Mouse (Mus musculus) left cerebral cortex, postnatal 4 days (tissue): ENCODE results near the gene Sapcd1. TPM values are rescaled to one million over a fixed set of nuclear protein-coding genes. Genes with fewer than 3 reads are reported as not detected.
"Not testable (repeated sequence)": the region's sequence is repeated elsewhere in the genome, so short reads cannot be mapped to it uniquely, and the experiment has no call there.

Experiments
- DNase-seq: peaks from one replicate; pipeline ENCODE4 v3.0.0-alpha.2; 2022
- intact Hi-C: fragments of 180-260 bp; cut with DNase I; formaldehyde crosslinking; loops from one replicate; pipeline ENCODE4 v1.15.1; 2025
- total RNA-seq, 2 experiments: library from RNA; stranded (reverse); gene quantifications; 2 replicates each; pipeline ENCODE4 v1.2.3; 2021

The Sapcd1 gene
- total RNA-seq, 2 experiments from 2014 or later, result 0.98 to 0.99 TPM

- intact Hi-C loops, DNase-seq: not testable (repeated sequence)
Measured at GRCm38 (mm10) chr17:34995192-34995591, 32.6 kb downstream of the Sapcd1 start.

- DNase-seq, result no peak
- intact Hi-C loops, result no loop called here
Measured at GRCm38 (mm10) chr17:34994751-34995150, 33.1 kb downstream of the Sapcd1 start.

- no peak for DNase-seq
- intact Hi-C loops, result no loop called here
Measured at GRCm38 (mm10) chr17:34984218-34984617, 43.6 kb downstream of the Sapcd1 start.

- intact Hi-C loops, result no loop called here
- no peak for DNase-seq
Measured at GRCm38 (mm10) chr17:34982328-34982727, 45.5 kb downstream of the Sapcd1 start.

GRCm38 (mm10) chr17:34981690-34982180 lies 46.1 kb downstream of the Sapcd1 start, which contains the start of gene Lsm2:
TSS of gene Lsm2 (plus strand) at chr17:34981862.
- peak; percentile 91 for DNase-seq
- intact Hi-C loops, result no loop called here

GRCm38 (mm10) chr17:34980655-34981054 lies 47.2 kb downstream of the Sapcd1 start:
- no peak for DNase-seq
- intact Hi-C loops, result no loop called here

GRCm38 (mm10) chr17:34979631-34980030 lies 48.2 kb downstream of the Sapcd1 start:
- DNase-seq, result no peak

GRCm38 (mm10) chr17:34978239-34978638 lies 49.6 kb downstream of the Sapcd1 start:
- DNase-seq, result no peak
- intact Hi-C loops, result no loop called here

More at GRCm38 (mm10) chr17:34979631-34980030, 48.2 kb downstream of the Sapcd1 start:
- intact Hi-C loops, result no loop called here

- intact Hi-C loops, result no loop called here
- no peak for DNase-seq
Measured at GRCm38 (mm10) chr17:34977000-34977399, 50.8 kb downstream of the Sapcd1 start.

Other genes with a start within 250 kb of the Sapcd1 start
- not detected for gene Cyp21a1, start 223.5 kb downstream of the Sapcd1 start, total RNA-seq
- 10 to 100 TPM; 47.9 to 48.2 TPM for gene Stk19, start 191.1 kb downstream of the Sapcd1 start, total RNA-seq
- 10 to 100 TPM; 33.8 to 38.1 TPM for gene Dxo, start 191.0 kb downstream of the Sapcd1 start, total RNA-seq
- 10 to 100 TPM; 68.5 to 74.7 TPM for gene Skiv2l, start 177.8 kb downstream of the Sapcd1 start, total RNA-seq
- gene Nelfe, start 177.6 kb downstream of the Sapcd1 start, total RNA-seq, result 10 to 100 TPM; 31.7 to 32.8 TPM
- gene Cfb, start 165.5 kb downstream of the Sapcd1 start, total RNA-seq, result under 1 TPM; 0.28 to 0.66 TPM
- 10 to 100 TPM; 35.4 to 38.3 TPM for gene Zbtb12, start 148.5 kb downstream of the Sapcd1 start, total RNA-seq
- gene Gm20547, start 146.0 kb downstream of the Sapcd1 start, total RNA-seq, result not detected
- gene C2, start 129.8 kb downstream of the Sapcd1 start, total RNA-seq, result 1 to 10 TPM; 2.1 to 3.2 TPM
- gene Ehmt2, start 129.5 kb downstream of the Sapcd1 start, total RNA-seq, result 100 to 1,000 TPM; 232 to 251 TPM
- gene Slc44a4, start 113.5 kb downstream of the Sapcd1 start, total RNA-seq, result under 1 TPM in 1 of 2 experiments, not detected in 1; 0.20 TPM
- 10 to 100 TPM; 18.8 to 19.1 TPM for gene Neu1, start 96.8 kb downstream of the Sapcd1 start, total RNA-seq
- 1 to 10 TPM; 1.6 to 2.3 TPM for gene Hspa1b, start 68.8 kb downstream of the Sapcd1 start, total RNA-seq
- not detected for gene Gm20481, start 58.1 kb downstream of the Sapcd1 start, total RNA-seq
- gene Hspa1a, start 55.9 kb downstream of the Sapcd1 start, total RNA-seq, result 1 to 10 TPM; 3.1 to 5.2 TPM
- under 1 TPM in 1 of 2 experiments, not detected in 1; 0.22 TPM for gene Hspa1l, start 55.3 kb downstream of the Sapcd1 start, total RNA-seq
- gene Lsm2, start 46.2 kb downstream of the Sapcd1 start, total RNA-seq, result 10 to 100 TPM; 35.9 to 38.5 TPM
- gene Vars, start 27.0 kb downstream of the Sapcd1 start, total RNA-seq, result 10 to 100 TPM; 91.0 to 94.3 TPM
- gene Vwa7, start 11.4 kb downstream of the Sapcd1 start, total RNA-seq, result under 1 TPM; 0.12 to 0.16 TPM
- 1 to 10 TPM; 2.0 to 3.2 TPM for gene Msh5, start 18.7 kb upstream of the Sapcd1 start, total RNA-seq
- 10 to 100 TPM; 20.2 to 20.3 TPM for gene Clic1, start 21.9 kb upstream of the Sapcd1 start, total RNA-seq
- 100 to 1,000 TPM; 101 to 115 TPM for gene Ddah2, start 31.0 kb upstream of the Sapcd1 start, total RNA-seq
- not detected for gene Ly6g6c, start 37.4 kb upstream of the Sapcd1 start, total RNA-seq
- gene Mpig6b, start 38.2 kb upstream of the Sapcd1 start, total RNA-seq, result not detected
- 1 to 10 TPM; 2.8 to 3.4 TPM for gene Ly6g6e, start 48.9 kb upstream of the Sapcd1 start, total RNA-seq
- gene Ly6g6d, start 50.0 kb upstream of the Sapcd1 start, total RNA-seq, result not detected
- gene Ly6g6f, start 57.6 kb upstream of the Sapcd1 start, total RNA-seq, result not detected
- gene Abhd16a, start 61.2 kb upstream of the Sapcd1 start, total RNA-seq, result 10 to 100 TPM; 66.7 to 73.6 TPM
- not detected for gene Ly6g5c, start 80.3 kb upstream of the Sapcd1 start, total RNA-seq
- gene Ly6g5b, start 87.4 kb upstream of the Sapcd1 start, total RNA-seq, result 1 to 10 TPM in 1 of 2 experiments, under 1 TPM in 1; 0.81 to 2.3 TPM
- 10 to 100 TPM; 10.7 to 12.1 TPM for gene Gpank1, start 93.4 kb upstream of the Sapcd1 start, total RNA-seq
- gene Csnk2b, start 94.0 kb upstream of the Sapcd1 start, total RNA-seq, result 100 to 1,000 TPM; 210 to 214 TPM
- 10 to 100 TPM; 19.8 to 20.1 TPM for gene D17H6S53E, start 98.4 kb upstream of the Sapcd1 start, total RNA-seq
- under 1 TPM in 1 of 2 experiments, not detected in 1; 0.52 TPM for gene Apom, start 104.0 kb upstream of the Sapcd1 start, total RNA-seq
- 100 to 1,000 TPM; 395 to 410 TPM for gene Bag6, start 107.2 kb upstream of the Sapcd1 start, total RNA-seq
- gene Prrc2a, start 136.9 kb upstream of the Sapcd1 start, total RNA-seq, result 100 to 1,000 TPM; 311 to 315 TPM
- gene Aif1, start 148.1 kb upstream of the Sapcd1 start, total RNA-seq, result 1 to 10 TPM; 2.5 to 3.6 TPM
- 10 to 100 TPM; 12.3 to 17.6 TPM for gene Lst1, start 160.4 kb upstream of the Sapcd1 start, total RNA-seq
- under 1 TPM; 0.77 to 0.88 TPM for gene Ltb, start 166.4 kb upstream of the Sapcd1 start, total RNA-seq
- under 1 TPM in 1 of 2 experiments, not detected in 1; 0.52 TPM for gene Tnf, start 174.0 kb upstream of the Sapcd1 start, total RNA-seq
- gene Lta, start 177.3 kb upstream of the Sapcd1 start, total RNA-seq, result 1 to 10 TPM in 1 of 2 experiments, under 1 TPM in 1; 0.82 to 1.0 TPM
- not detected for gene Gm16181, start 192.8 kb upstream of the Sapcd1 start, total RNA-seq
- gene Atp6v1g2, start 205.6 kb upstream of the Sapcd1 start, total RNA-seq, result 100 to 1,000 TPM; 122 to 142 TPM
- 10 to 100 TPM; 14.7 to 14.8 TPM for gene Nfkbil1, start 207.8 kb upstream of the Sapcd1 start, total RNA-seq
- 100 to 1,000 TPM; 324 to 337 TPM for gene Ddx39b, start 213.7 kb upstream of the Sapcd1 start, total RNA-seq
- gene H2-D1, start 234.7 kb upstream of the Sapcd1 start, total RNA-seq, result 10 to 100 TPM; 19.1 to 22.8 TPM